Mouse (Mus musculus) NIH3T3 (cell line): ENCODE measurements around the gene Defb38.

Source experiments
- DNase-seq: peaks from one replicate; pipeline ENCODE4 v3.0.0-alpha.2; 2012; ENCODE audit warnings: low read depth

The Defb38 gene

DNA sequence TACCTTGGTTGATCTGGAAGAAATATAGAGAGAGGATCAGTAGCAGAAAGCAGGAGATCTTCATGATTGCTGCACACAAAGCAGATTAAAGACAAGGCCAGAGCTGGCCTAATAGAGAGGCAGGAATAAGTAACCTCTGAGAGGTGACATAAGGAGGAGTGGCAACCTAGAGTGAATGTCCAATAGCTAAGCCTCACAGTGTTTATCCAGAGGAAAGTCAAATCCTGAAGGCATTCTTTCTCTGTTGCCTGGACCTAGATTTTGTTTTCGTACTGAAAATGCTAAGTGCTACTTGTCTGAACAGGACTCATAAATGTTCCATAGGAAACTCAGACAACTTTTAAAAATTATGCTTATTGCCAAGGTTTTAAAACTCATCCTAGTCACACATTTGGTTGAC lies at the start of gene Defb38:
Defb38 (minus strand) TSS at position 101 of the 400 bp plus-strand sequence.
- no peak for DNase-seq

GRCm38 (mm10) chr8:19066013-19066412 lies 39.6 kb upstream of the Defb38 start:
- no peak for DNase-seq

DNA sequence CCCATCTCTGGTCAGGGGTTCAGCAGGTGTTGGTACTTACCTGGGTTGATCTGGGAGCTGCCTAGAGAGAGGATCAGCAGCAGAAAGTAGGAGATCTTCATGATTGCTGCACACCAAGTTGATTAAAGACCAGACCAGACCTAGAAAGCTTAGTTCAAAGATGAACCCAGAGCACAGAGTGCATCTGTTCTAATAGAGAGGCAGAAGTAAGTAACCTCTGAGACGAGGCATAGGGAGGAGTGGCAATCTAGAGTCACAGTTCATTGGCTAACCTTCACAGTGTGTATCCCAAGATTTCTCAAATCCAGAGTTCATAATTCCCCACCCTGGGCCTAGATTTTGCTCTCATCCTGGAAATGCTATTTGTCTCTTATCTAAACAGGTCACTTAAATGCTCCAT lies 38.3 kb upstream of the Defb38 start, which contains the start of gene Defb39:
Defb39 (minus strand) TSS at position 101 of the 400 bp plus-strand sequence.
- no peak for DNase-seq

- DNase-seq: no peak
Observed at GRCm38 (mm10) chr8:19062891-19063290, 36.5 kb upstream of the Defb38 start.

DNA sequence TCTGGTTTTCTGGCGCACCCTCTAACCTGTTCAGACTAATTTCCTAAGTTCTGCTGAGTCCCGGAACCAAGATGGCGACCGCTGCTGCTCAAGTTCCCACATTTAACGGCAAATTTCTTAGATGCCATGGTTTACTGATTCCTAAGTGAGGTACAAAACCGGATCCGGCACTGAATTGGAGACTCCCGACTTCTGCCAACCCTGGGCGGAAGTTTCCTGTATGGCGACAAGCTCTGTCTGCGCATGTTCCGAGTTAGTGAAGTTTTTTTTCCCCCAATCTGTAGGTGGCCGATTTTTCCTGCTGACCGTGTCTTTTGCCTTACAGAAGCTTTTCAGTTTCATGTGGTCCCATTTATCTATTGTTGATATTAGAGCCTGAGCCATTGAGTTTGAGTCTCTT lies 18.9 kb upstream of the Defb38 start:
- DNase-seq: no peak
